Mouse (Mus musculus) G1E (cell line): ENCODE measurements at regions not wholly inside any gene's neighbourhood (a gene's known extent, or its start where the extent isn't known, plus 50 kb on each side); places are given as distances from the start of the nearest gene placed in this dataset.

Source experiments
- ATAC-seq: 2 replicates; pipeline ENCODE4 v1.8.0; 2016; ENCODE audit warnings: mild to moderate bottlenecking; ENCODE audit not compliant: insufficient number of reproducible peaks, poor library complexity, low FRiP score, severe bottlenecking; ENCODE audit errors: extremely low read depth
- DNase-seq: peaks from one replicate; pipeline ENCODE4 v3.0.0; 2012; ENCODE audit warnings: low spot score
- H3K27me3 ChIP-seq: 2 replicates; pipeline ENCODE4 v1.6.1; 2012; ENCODE audit warnings: mild to moderate bottlenecking, low read length, inconsistent platforms; ENCODE audit not compliant: insufficient read depth
- H3K36me3 ChIP-seq: replicated peaks from 2 replicates; pipeline ENCODE3; 2012; ENCODE audit warnings: mild to moderate bottlenecking, inconsistent platforms
- H3K4me1 ChIP-seq: 2 replicates; pipeline ENCODE4 v1.6.1; 2012; ENCODE audit warnings: low read depth, low read length, inconsistent platforms, mixed read lengths; ENCODE audit not compliant: insufficient read depth
- H3K4me3 ChIP-seq: 2 replicates; pipeline ENCODE4 v1.5.1; 2012; ENCODE audit warnings: low read depth, mild to moderate bottlenecking, inconsistent platforms, low read length, moderate library complexity, mixed read lengths
- H3K9me3 ChIP-seq: replicated peaks from 2 replicates; pipeline ENCODE4 v1.6.1; 2012; ENCODE audit warnings: inconsistent platforms
- CTCF ChIP-seq: IDR thresholded peaks from 2 replicates; pipeline ENCODE4 v1.5.1; 2012; ENCODE audit warnings: low read depth, low read length, inconsistent platforms, mixed read lengths
- GATA1 ChIP-seq: IDR thresholded peaks from 2 replicates; pipeline ENCODE4 v1.6.1; 2012; ENCODE audit warnings: borderline replicate concordance, low read length, inconsistent platforms, mixed read lengths
- GATA2 ChIP-seq: IDR thresholded peaks from 2 replicates; pipeline ENCODE4 v1.6.1; 2012; ENCODE audit warnings: low read depth, low read length, inconsistent platforms, borderline replicate concordance
- POLR2AphosphoS5 ChIP-seq: IDR thresholded peaks from 2 replicates; pipeline ENCODE4 v1.6.1; 2012; ENCODE audit warnings: low read depth, low read length, inconsistent platforms; ENCODE audit not compliant: insufficient replicate concordance
- TAL1 ChIP-seq: conservative IDR thresholded peaks from 2 replicates; pipeline ENCODE4 v1.6.1; 2012; ENCODE audit warnings: low read depth, low read length, inconsistent platforms, mixed read lengths

DNA sequence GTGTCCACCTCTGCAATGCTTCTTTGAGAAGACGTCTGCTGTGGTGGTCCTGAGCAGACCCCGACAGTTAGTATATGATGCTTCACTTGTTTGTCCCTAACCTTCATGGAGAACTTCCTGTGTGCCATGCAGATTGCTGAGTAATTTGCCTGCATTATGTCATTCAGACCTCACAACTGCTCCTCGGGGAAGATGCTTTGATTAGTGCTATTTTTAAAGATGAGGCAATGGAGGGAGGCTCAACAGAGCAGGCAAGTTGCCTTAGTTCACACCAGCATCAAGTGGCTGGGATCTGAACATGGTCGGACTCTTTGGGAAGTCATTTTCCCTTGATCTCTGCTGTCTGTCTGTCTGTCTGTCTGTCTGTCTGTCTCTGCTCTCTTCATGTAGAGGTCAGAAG is 95.5 kb upstream of the Lrig1 start:
- ATAC-seq: no peak
- TF ChIP-seq GATA1 (no peak), POLR2AphosphoS5 (no peak), TAL1 (no peak), CTCF (no peak), GATA2 (no peak)

DNA sequence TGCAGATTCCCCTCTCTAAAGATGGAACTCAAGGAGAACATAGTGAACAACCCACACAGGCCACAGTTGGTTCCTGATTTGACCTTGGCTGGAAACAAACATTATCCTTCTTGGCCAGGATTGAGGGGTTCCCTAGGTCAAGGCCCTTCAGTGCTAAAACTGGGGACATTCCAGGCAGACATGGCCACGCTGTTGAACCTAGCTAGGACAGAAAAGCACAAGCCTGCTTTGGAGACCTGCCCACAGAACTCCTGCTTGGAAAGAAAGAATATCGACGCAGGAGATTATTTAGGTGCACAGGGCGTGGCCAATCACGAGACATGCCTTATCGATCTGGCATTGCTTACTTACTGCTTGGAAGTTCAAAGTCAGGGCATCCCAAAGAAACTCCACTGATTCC is 93.6 kb upstream of the Lrig1 start:
- Histone ChIP-seq H3K4me1 (no peaks in the 10 kb centered on the region), H3K27me3 (peaks cover 7% of the 10 kb centered on the region; the same call in 1 of the 2 replicates), H3K4me3 (no peak overlapping the region), H3K36me3 (no peaks in the 10 kb centered on the region), H3K9me3 (no peaks in the 10 kb centered on the region)
- ATAC-seq (no peak), DNase-seq (no peak)
- TF ChIP-seq CTCF (no peak), GATA2 (no peak), GATA1 (no peak), TAL1 (no peak), POLR2AphosphoS5 (no peak)

More for the DNA sequence above, 95.5 kb upstream of the Lrig1 start:
- H3K36me3 ChIP-seq: no peaks in the 10 kb centered on the region
- H3K27me3 ChIP-seq: peaks cover 11% of the 10 kb centered on the region; the same call in 1 of the 2 replicates
- no peak for DNase-seq
- no peak overlapping the region for H3K4me3 ChIP-seq
- H3K9me3 ChIP-seq: no peaks in the 10 kb centered on the region
- H3K4me1 ChIP-seq: no peaks in the 10 kb centered on the region

DNA sequence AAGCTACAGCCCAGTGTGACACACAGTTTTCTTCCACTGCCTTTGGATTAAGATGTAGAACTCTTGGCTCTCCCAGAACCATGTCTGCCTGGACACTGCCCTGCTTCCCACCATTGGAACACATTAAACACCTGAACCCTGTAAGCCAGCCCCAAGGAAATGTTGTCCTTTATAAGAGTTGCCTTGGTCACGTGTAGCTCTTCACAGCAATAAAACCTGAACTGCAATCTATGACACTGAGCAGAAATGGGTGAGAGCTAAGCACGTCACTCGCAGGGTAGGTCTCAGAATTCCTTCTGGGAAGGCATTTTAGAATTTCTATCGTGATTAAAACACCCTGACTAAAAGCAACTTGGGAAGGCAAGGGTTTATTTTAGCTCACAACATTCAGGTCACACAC is 92.4 kb upstream of the Lrig1 start:
- Histone ChIP-seq H3K36me3 (no peaks in the 10 kb centered on the region), H3K9me3 (no peaks in the 10 kb centered on the region), H3K4me3 (no peak overlapping the region), H3K4me1 (no peaks in the 10 kb centered on the region), H3K27me3 (peaks cover 7% of the 10 kb centered on the region; the same call in 1 of the 2 replicates)
- DNase-seq (no peak), ATAC-seq (no peak)
- no peak for TF ChIP-seq GATA2
- no peak for TF ChIP-seq TAL1
- TF ChIP-seq POLR2AphosphoS5: no peak
- no peak for TF ChIP-seq CTCF
- no peak for TF ChIP-seq GATA1

- Histone ChIP-seq H3K36me3 (no peaks in the 10 kb centered on the region), H3K4me3 (no peak overlapping the region), H3K27me3 (peaks cover 3% of the 10 kb centered on the region; the same call in 1 of the 2 replicates), H3K9me3 (no peaks in the 10 kb centered on the region), H3K4me1 (no peaks in the 10 kb centered on the region)
- ATAC-seq: no peak
- DNase-seq: no peak
- TF ChIP-seq CTCF: no peak
- TF ChIP-seq TAL1: no peak
- no peak for TF ChIP-seq GATA2
- TF ChIP-seq GATA1: no peak
- no peak for TF ChIP-seq POLR2AphosphoS5
Observed at GRCm38 (mm10) chr6:94789308-94789763, 89.4 kb upstream of the Lrig1 start.

DNA sequence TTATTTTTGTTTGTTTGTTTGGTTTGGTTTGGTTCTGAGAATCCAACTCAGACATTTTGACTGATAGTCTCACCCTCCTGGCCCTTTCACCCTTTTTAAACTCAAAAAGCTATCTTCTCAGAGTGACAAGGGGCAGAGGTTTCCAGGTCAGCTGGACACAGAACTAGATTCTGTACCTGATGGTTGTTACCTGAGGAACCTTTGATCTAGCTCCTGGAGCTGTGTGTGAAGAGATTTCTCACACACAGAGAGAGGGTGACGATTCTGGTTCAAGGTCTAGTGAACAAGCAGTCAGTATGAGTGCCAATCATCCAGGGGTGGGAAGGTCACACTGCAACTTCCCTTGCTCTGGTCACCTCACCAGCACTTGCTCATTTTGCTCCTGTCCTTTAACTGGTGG is 83.5 kb upstream of the Lrig1 start:
- DNase-seq (no peak), ATAC-seq (no peak)
- H3K36me3 ChIP-seq: no peaks in the 10 kb centered on the region
- no peak overlapping the region for H3K4me3 ChIP-seq
- H3K9me3 ChIP-seq: no peaks in the 10 kb centered on the region
- no peak for TF ChIP-seq POLR2AphosphoS5
- peaks cover 9% of the 10 kb centered on the region; the same call in 1 of the 2 replicates for H3K27me3 ChIP-seq
- H3K4me1 ChIP-seq: no peaks in the 10 kb centered on the region

- TF ChIP-seq POLR2AphosphoS5 (no peak), TAL1 (no peak), CTCF (no peak), GATA1 (no peak), GATA2 (no peak)
- H3K36me3 ChIP-seq: no peaks in the 10 kb centered on the region
- DNase-seq (no peak), ATAC-seq (no peak)
- H3K4me3 ChIP-seq: no peak overlapping the region
- H3K4me1 ChIP-seq: no peaks in the 10 kb centered on the region
- no peaks in the 10 kb centered on the region for H3K9me3 ChIP-seq
- peaks cover 17% of the 10 kb centered on the region; the same call in 1 of the 2 replicates for H3K27me3 ChIP-seq
Observed at GRCm38 (mm10) chr6:94780621-94781020, 80.7 kb upstream of the Lrig1 start.
